12 mouse cellular contexts compared by ENCODE assay signal in genomic region chr3:61116364-61116763, GRCm38 (mm10).
"Had no signal": no experiment of that assay in that cellular context is flagged by ENCODE, and none has a peak within 500 bp of the region (broad histone marks: within the 10 kb centered on the region; RNA-seq: fewer than 3 reads in every experiment).

No protein-coding gene starts in this region.

- DNase-seq: retina, postnatal 1 day; right cerebral cortex, adult 18-20 months; right cerebral cortex, postnatal 14 days; right cerebral cortex, postnatal 25 days; right cerebral cortex, postnatal 4 days; spleen, adult 18-20 months; thymus, adult 18-20 months; thymus, adult 2 months; thymus, postnatal 14 days; thymus, postnatal 25 days; thymus, postnatal 36 days; thymus, postnatal 4 days had no signal
